Mouse (Mus musculus): Measurements from ENCODE around the gene Tbcd.

DNA sequence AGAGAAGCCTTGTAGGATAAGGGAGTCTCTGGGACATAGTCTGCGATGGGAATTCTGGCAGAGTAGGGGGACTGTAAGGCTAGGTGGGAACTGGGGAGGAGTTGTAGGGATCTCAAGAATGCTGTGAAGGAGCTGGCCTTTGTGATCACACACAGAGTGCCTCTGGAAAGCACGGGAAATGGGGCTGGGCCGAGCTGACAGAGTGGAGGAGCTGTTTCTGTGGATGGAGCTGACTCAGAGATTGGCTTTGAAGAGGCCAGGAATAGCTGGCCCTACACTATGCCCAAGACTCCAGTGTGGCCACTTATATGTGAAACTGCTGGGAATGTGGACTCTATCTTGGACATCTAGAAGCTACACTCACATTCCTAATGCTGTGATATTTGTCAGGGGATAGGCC lies 84.8 kb downstream of the Tbcd start:
- no peak for TF ChIP-seq CTCF (IDR thresholded peaks at IDR 0.05; ENCODE audit: insufficient read depth, low read depth, low read length)
- no peak for TF ChIP-seq POLR2A (IDR thresholded peaks at IDR 0.05; ENCODE audit: insufficient read depth, low read depth, low read length)
